Mouse (Mus musculus) heart, adult 8-10 months (tissue): Measurements from ENCODE around the gene Elmod2. TPM values are rescaled to one million over a fixed set of nuclear protein-coding genes. Genes with fewer than 3 reads are reported as not detected.

ENCODE experiments used
- DNase-seq: peaks from one replicate; pipeline ENCODE4 v3.0.0; 2022; ENCODE audit warnings: low spot score
- total RNA-seq, 4 experiments: library from RNA; stranded (reverse); gene quantifications; 2 replicates each; pipeline ENCODE4 v1.2.4; 2022

The Elmod2 gene
- total RNA-seq, 4 experiments from 2014 or later = 7.0 to 10.4 (median 9.5) TPM

GRCm38 (mm10) chr8:83278431-83278830 is 53.9 kb downstream of the Elmod2 start:
- DNase-seq = peak; percentile 23

GRCm38 (mm10) chr8:83274470-83274869 is 57.8 kb downstream of the Elmod2 start:
- DNase-seq = no peak

GRCm38 (mm10) chr8:83272464-83272863 is 59.8 kb downstream of the Elmod2 start:
- DNase-seq = no peak

GRCm38 (mm10) chr8:83271172-83271571 is 61.1 kb downstream of the Elmod2 start:
- DNase-seq = no peak

Other genes with a start within 250 kb of the Elmod2 start
- 1 to 10 TPM; 1.9 to 3.7 (median 2.8) TPM for gene Tbc1d9, start 167.1 kb downstream of the Elmod2 start, total RNA-seq
- gene Gm10645, start 166.3 kb downstream of the Elmod2 start, total RNA-seq = not detected
- gene Ucp1, start 42.1 kb downstream of the Elmod2 start, total RNA-seq = 1 to 10 TPM; 1.7 to 2.8 (median 2.2) TPM
- gene Mgat4d, start 16.0 kb upstream of the Elmod2 start, total RNA-seq = not detected
- not detected for gene Clgn, start 57.4 kb upstream of the Elmod2 start, total RNA-seq
- 10 to 100 TPM; 42.9 to 54.7 (median 51.4) TPM for gene Scoc, start 125.9 kb upstream of the Elmod2 start, total RNA-seq
- not detected for gene Olfr370, start 203.3 kb upstream of the Elmod2 start, total RNA-seq
- gene Ndufb7, start 234.2 kb upstream of the Elmod2 start, total RNA-seq = 100 to 1,000 TPM; 561 to 765 (median 683) TPM